ENCODE assay signal across 8 mouse cellular contexts in genomic region chr1:183296877-183297383, GRCm38 (mm10). TPM values are rescaled to one million over a fixed set of nuclear protein-coding genes. Genes with fewer than 3 reads are reported as not detected.
DNase-seq lines count a peak whose midpoint lies in the region; ATAC-seq lines count a peak whose summit lies in the region.

Gene Brox, minus strand, starts transcription at chr1:183297269.

- H3K4me2 ChIP-seq in hindbrain, embryonic 14.5 days (replicated peaks): peak within 1 kb of the TSS; percentile 56

- WGBS in hindbrain, embryonic 14.5 days: under 1% methylated on average over 39 of the region's 39 CpGs

- peak within 1 kb of the TSS; percentile 47 for H3K4me3 ChIP-seq in hindbrain, embryonic 14.5 days (replicated peaks; ENCODE audit: low read length)

- DNase-seq in R1 (ENCODE audit: low read depth, low spot score): peak; percentile 92
- peak; percentile 97 for DNase-seq in cerebellum, postnatal 25 days
- DNase-seq in frontal cortex, postnatal 25 days (ENCODE audit: low spot score in 2 of 2): peak; percentile 89 to 92
- DNase-seq in hindbrain, embryonic 14.5 days (ENCODE audit: low spot score): peak; percentile 88
- peak; percentile 93 to 94 for DNase-seq in layer of hippocampus, postnatal 36 days
- peak; percentile 96 for DNase-seq in lung, postnatal 36 days
- peak; percentile 96 for DNase-seq in retina, postnatal 1 day
- DNase-seq in urinary bladder, adult 18-20 months (ENCODE audit: low spot score in 2 of 2): peak; percentile 92 to 94

- peak; percentile 92 for ATAC-seq in hindbrain, embryonic 14.5 days (ENCODE audit: low FRiP score)

- H3K36me3 ChIP-seq in hindbrain, embryonic 14.5 days (replicated peaks; ENCODE audit: control insufficient read depth, insufficient read depth): peaks cover 20% of the 10 kb centered on the region

- peak within 1 kb of the TSS; percentile 59 for H3K9ac ChIP-seq in hindbrain, embryonic 14.5 days

- no peaks in the 10 kb centered on the region for H3K4me1 ChIP-seq in hindbrain, embryonic 14.5 days (replicated peaks; ENCODE audit: control insufficient read depth, insufficient read depth, low read length)

- H3K27ac ChIP-seq in hindbrain, embryonic 14.5 days: peak within 1 kb of the TSS; percentile 79

- H3K27me3 ChIP-seq in hindbrain, embryonic 14.5 days (ENCODE audit: control insufficient read depth, insufficient read depth, low read length): no peaks in the 10 kb centered on the region

- H3K9me3 ChIP-seq in hindbrain, embryonic 14.5 days (ENCODE audit: control insufficient read depth, low read length): no peaks in the 10 kb centered on the region

RNA-seq across cellular contexts. Expression of gene Brox, which starts in this region (rescaled TPM):
- polyA plus RNA-seq in hindbrain, embryonic 14.5 days (2014; fragmentation: Nextera tagmentation; extraction: Ambion mirVana): 115 and 125 TPM in 2 replicates
- 10 to 100 TPM; 52.1 to 59.6 TPM for total RNA-seq in layer of hippocampus, postnatal 36 days (2021)

Comparison
In these comparisons a context has a peak if more than half of its experiments do, and no peak if none do; other contexts are left out.
1. Peak in every context shown above with its lines: DNase-seq, ATAC-seq, H3K4me3 ChIP-seq and H3K27ac ChIP-seq.